Mouse (Mus musculus) kidney, adult 8-10 months (tissue): ENCODE measurements around the gene Scnn1a.

Experiments used
- DNase-seq, 2 experiments: peaks; one replicate each; pipeline ENCODE4 v3.0.0; 2022

Gene Scnn1a

DNA sequence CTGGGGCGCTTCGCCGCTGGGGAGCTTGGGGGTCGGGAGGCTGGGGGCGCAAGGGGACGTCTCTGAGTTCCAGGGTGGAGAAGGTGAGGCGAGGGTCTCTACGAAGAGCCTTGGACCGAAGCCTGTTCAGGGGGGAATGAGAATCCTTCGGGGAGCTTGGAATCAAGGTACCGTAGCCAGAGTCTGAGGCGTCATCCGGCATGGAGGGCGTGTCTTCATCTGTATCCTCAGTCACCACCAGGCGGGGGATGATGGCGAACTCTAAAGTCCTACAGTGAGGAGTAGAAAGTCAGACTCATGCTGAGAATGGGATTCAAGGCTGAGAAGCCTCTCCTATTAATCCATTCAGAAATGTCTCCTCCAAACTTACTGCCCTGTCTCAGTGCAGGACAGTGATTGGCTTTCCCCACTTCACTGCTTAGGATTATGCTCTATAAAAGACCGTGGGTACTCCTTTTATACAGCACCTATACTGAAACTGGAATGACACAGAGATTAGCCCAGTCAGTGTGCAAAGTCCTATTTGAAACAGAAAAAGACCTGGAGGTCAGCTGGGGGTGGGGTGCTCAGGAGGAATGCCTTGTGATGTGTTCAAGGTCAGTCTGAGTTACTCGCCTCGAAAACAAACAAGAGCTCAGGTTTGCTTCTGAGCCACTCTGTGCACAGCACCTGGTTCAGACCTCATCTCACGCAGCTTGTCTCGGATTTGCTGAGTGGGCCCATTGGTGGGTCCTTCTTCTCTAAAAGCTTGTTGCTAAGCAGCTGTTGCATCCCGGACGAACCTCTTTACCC is 43.2 kb downstream of the Scnn1a start:
- DNase-seq, result peak; percentile 67 to 80

DNA sequence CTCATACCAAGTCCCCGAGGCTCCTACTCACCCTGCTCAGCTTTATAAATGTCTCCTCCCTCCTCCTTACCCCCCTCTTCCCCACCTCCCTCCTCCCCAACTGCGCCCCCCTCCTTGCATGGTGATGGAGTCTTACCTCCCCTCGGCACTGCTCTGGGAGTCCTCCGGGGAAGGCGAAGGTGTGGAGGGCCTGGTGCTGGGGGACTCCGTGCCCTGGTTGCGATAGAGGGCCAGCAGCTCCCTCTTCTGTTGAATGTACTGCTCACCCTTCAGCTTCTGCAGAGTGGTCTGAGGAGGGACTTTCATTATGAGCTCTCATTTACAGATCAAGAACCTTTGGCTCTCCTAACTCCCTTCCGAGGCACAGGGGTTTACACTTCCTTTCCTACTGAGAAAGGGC is 44.0 kb downstream of the Scnn1a start:
- no peak for DNase-seq

DNA sequence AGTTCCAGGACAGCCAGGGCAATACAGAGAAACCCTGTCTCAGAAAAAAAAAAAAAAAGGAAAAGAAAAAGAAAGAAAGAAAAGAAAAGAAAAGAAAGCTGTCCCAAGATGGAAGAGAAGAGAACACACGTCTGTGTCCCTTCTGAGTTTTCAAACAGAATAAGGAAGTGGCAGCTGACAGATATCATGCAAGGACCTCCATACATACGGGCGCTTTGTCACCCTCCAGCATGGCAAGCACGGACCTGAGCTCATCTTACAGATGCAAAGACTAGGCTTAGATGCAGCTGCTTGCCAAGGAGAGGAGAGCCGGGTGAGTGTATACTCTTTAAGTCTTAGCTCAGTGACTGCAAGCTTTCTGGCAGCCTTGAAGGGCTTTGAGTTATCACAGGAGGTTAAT is 45.1 kb downstream of the Scnn1a start:
- DNase-seq, result no peak

DNA sequence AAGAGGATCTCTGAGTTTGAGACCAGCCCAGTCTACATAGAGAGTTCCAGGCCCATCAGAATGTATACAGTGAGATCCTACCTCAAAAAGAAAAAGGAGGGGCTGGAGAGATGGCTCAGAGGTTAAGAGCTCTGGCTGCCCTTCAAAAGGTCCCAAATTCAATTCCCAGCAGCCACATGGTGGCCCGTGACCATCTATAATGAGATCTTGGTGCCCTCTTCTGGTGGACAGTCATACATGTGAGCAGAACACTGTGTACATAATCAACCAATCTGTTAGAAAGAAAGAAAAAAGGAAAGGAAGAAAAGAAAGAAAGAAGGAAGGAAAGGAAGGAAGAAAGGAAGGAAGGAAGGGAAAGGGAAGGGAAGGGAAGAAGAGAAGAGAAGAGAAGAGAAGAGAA is 45.7 kb downstream of the Scnn1a start:
- no peak for DNase-seq

DNA sequence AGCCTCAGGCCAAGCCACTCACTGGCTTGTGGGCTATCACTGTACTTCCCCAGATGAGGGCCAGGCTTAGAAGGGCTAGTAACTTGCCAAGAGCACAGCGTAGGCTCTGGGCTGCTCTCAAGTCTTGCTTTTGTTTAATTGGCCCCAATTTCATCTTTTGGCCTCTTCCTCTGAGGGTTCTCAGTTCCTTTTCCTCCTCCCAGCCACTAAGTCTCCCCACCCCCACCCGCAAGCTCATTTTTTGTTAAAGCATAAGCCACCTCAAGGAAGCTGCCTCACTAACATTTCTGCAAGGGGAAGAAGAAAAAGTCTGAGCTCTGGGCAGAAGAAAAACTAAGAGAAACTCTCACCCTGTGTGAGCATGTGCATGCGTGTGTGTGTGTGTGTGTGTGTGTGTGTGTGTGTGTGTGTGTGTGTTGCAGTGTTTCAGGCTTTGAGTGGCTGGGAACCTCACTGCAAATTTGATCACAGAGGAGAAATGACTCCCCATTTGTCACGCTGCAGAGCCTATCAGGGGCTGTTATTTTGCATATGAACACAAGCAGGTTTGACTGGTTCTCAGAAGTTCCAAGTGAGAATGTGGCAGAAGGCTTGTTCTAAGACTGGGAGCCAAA is 47.4 kb downstream of the Scnn1a start:
- peak in 1 of 2 experiments; percentile 68 for DNase-seq

DNA sequence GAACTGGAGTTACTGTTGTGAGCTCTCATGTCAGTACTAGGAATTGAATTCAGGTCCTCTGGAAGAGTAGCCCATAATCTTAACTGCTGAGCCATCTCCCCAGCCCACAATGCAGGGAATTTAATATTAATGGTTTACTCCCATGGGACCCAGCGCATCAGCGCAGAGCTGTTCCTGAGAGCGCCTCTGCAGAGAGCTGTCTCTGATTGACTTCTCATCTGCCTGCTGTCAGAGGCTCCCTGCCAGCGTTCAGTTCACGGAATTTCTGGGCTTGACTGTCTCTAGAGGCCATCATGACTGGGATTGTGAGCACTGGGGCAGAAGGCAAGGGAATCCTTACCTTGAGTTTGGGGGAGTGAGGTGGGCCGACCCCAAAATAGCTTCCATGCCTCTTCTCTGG is 56.6 kb downstream of the Scnn1a start:
- DNase-seq, result no peak

DNA sequence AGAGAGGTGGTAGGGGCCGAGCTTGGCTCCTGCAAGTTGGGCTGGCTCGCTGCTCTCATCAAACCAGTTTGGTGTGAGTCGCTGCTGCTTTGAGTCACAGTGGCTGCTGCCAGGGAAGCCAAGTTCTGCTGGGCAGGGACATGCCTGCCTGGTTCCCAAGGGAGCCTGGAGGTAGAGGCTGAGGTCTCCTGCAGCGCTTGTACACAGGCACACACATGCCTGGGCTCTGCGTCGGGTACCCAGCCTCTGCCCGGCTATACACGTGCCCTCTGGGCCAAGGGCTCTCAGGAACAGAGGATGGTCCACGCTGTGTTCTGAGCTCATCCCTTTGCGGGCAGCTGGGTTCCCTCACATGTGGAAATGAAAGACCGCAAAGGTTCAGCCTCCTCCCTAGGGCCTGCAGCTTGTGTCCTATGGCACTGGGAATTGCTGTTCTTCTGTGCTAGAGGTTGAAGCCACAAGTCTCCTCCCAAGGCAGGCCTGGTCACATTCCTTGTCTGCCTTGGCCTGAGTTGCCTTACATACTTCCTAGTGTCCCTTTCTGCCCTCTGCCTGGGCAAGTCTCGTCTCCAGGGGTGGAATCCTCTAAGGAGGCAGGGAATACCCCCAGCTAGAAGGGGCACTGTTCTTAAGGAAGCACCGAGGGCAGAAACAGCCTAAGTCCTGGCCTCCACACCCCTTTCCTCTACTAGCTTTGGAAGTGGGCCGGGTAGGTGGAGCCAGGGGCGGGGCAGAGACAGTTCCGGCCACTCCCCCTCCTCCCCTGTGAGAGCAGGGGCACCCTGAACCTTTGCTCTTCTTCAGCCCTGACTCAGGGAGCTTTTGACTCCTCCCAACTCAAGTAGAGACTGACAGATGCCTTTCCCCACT is 57.4 kb downstream of the Scnn1a start:
- DNase-seq, result peak; percentile 94 to 96

DNA sequence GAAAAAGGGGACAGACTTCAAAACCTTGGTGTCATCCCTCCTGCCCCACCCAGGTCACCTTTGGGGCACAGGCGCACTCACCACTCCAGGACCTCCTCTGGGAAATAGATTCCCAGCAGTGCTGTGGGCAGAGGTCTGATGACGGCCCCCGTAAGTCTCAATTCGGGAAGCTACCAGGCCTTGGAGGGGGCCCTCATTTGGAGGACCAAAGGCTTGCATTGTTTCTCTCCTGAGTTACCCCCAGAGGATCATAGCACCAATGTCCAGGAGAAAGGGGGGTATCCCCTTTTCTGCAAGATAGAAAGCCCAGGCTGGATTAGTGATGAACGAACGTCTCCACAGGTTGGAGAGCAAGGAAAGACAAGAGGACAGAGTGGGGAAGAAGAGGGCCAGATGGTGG is 58.2 kb downstream of the Scnn1a start:
- no peak for DNase-seq

DNA sequence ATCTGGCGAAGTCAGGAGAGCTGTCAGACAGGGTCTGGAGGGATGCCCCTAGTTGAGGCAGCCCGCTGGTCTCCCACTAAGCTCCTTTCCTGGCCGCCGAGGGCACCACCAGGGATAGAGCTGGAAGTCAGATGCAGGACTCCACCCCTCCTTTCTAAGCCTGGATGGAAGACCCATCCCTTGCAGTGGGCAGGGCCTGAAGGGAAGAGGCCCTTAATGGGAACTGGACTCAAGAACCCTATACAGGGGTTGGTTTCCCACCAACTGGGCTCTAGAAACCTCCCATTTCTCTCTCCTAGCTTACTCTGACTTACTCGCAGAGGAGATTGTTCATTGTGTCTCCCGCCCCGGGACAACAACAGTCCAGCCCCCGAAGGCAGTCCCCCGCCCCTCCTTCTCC is 59.3 kb downstream of the Scnn1a start:
- DNase-seq, result no peak

DNA sequence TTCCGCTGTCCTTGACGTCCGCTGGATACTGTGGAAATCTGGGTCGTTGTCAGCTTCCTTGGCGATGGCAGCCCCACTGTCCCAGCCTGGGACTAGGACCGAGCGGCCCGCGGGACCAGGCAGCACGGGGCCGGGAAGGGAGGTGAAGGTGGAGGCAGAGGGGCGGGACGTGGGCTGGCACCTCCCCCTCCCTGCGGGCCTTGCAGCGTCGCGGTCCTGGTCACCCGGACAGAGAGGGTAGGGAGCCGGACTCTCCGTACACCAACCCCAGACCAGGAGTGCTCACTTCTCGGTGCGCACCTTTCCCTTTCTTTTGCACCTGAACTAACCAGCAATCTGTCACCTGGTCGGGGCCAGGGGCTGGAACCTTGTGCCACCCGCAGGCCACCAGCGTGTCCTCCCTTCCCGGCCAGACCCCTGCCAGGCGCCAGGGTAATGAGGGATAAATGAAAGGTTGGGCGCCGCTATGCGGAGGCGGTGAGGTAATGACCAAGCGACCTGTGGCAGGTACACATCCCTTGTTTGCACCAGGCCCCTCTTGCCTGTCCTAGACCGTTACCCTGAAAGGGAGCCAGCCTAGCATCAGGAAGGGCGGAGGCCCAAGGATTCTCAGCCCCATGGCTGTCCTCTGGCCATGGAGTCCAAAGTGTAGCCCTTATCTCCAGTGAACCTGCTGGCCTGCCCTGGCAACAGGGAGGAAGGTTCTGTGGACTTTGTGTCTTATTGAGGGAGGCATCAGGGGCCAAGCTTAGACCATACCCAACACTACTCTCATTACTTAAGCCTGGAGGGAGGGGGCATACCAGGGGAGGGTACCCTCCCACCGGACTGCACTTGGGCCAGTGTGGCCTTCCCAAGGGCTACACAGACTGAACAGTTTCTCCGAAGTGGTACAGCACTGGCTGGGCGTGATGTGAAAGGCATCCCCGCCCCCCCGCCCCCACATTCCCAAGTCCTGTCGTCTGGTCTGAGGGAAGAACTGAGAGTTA is 60.2 kb downstream of the Scnn1a start, which contains the start of gene Plekhg6:
TSS of gene Plekhg6 (minus strand) at position 422 of the 989 bp plus-strand sequence.
- peak; percentile 69 to 73 for DNase-seq

DNA sequence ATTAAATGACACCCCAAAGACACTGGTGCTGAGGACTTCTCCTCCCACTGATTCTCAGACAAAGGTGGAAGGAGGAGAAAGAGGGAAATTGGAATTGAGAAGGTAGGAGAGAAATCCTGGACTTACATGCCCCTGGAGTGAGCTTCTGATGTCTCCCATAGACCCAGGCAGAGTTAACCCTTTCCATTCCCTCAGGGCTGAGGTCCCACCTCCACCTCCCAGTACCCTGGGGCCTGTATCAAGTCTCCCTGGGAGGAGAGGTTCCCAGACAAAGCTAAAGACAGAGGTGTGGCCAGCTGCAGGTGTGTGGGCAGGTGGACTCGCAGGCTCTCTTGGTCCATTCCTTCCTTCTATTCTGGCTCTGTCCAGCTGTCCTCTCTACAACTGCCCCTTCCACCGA is 61.6 kb downstream of the Scnn1a start:
- no peak for DNase-seq

DNA sequence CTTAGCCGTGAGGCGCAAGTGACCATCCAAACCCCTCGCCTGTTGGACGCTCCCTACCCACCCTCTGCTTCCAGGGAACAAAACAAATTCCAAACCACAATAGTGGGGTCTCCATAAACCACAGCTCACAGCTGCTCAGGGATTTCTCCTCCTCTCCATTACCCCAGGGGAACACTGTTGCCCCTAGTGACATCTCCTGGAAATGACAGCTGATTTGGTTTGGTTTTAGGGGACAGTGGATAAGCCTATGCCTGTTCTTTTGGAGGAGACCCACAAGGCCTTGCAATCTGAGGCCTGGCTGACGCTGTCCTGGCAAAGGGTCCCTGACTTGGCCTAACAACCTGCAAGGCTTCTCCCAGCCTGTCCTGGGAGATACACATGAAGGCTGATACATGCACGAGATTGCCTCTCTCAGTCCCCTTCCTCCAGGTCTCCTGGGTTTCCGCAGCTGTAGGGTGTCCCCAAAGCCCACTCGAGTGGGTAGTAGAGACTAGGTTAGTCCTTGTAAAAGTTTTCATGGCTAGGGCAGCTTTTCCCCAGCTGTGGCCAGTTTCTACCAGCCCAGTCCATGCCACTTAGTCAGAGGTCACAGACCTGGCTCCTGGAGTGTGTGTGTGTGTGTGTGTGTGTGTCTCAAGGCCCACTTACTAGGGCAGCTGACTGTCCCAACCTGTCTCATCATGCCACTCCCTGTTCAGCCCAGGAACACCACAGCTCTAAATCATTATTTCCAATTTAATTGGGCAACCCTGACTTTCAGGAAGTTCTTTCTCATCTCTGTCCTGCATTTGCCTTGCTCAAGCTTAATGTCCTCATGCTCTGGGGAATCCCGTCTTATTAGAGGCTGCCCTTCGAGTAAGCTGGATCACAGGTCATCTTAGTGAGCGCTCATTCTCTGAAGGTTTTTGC is 64.9 kb downstream of the Scnn1a start:
- peak in 1 of 2 experiments; percentile 42 for DNase-seq

DNA sequence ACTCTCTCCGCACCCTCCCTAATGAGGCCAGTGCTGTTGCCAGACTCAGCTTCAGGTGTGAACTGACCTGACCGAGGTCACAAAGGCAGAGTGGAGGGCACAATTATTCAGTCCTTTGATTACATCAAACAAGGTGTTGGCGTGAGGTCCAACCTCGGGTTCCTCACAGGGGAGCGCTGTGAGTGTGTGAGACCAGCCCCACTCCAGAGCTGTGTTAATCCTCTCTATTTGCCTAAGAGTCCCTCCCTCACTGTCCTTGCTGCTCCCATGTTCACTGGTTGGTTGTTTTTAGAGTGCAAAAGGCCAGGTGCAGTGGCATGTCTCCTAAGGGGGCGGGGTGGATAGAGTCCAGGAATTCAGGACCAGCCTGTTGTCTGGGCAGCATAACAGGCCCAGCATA is 65.6 kb downstream of the Scnn1a start:
- DNase-seq, result no peak

DNA sequence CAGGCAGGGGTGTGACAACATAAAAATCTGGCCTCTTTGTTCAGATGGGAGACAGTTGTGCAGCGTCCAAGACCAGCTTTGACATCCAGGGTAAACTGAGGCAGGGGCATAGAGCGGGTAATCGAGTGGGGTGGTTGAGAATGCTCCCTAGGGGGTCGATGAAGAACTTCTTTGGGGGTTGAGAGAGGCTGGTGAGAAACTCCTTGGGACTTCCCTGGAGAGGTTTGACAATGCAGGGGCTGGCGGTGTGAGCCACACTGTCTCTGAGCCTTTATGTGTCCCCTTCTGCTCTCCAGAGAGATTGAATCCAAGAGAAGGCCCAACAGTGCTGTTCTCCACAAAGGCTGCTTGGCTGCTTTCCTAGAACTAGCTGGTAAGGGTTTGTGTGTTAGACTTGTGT is 69.4 kb downstream of the Scnn1a start:
- no peak for DNase-seq
